In genomic region chr19:42722500-42722899, GRCm38 (mm10) we compare ENCODE assay signal across 11 mouse cellular contexts. TPM values are rescaled to one million over a fixed set of nuclear protein-coding genes. Genes with fewer than 3 reads are reported as not detected.
DNase-seq lines count a peak whose midpoint lies in the region; ATAC-seq lines count a peak whose summit lies in the region.
"Had no signal": no experiment of that assay in that cellular context is flagged by ENCODE, and none has a peak within 500 bp of the region (broad histone marks: within the 10 kb centered on the region; RNA-seq: fewer than 3 reads in every experiment).

No protein-coding gene starts in this region.

- WGBS in forebrain, embryonic 14.5 days = 24% methylated on average over 2 of the region's 2 CpGs
- WGBS in forebrain, embryonic 13.5 days = 41% methylated on average over 1 of the region's 2 CpGs
- WGBS in limb, embryonic 11.5 days = 2% methylated on average over 2 of the region's 2 CpGs

- no peak overlapping the region for H3K4me2 ChIP-seq in forebrain, embryonic 14.5 days (ENCODE audit: low read length)
- H3K4me2 ChIP-seq in forebrain, embryonic 13.5 days = no peak overlapping the region
- H3K4me2 ChIP-seq in limb, embryonic 11.5 days (ENCODE audit: low read depth, severe bottlenecking) = no peak overlapping the region

- ATAC-seq in forebrain, embryonic 14.5 days = no peak
- no peak for ATAC-seq in forebrain, embryonic 13.5 days
- peak; percentile 81 for ATAC-seq in limb, embryonic 11.5 days (ENCODE audit: insufficient number of reproducible peaks, low FRiP score, low TSS enrichment, low read depth)

- DNase-seq in forebrain, embryonic 14.5 days (ENCODE audit: low spot score) = peak; percentile 16
- peak; percentile 38 for DNase-seq in urinary bladder, postnatal 14 days (ENCODE audit: low spot score)
- DNase-seq in urinary bladder, postnatal 10 days (ENCODE audit: low spot score) = no peak
- peak; percentile 63 for DNase-seq in limb, embryonic 11.5 days (ENCODE audit: low spot score)
- DNase-seq in layer of hippocampus, adult 11-12 months (ENCODE audit: low spot score) = no peak
- no peak for DNase-seq in gastrocnemius, postnatal 10 days
- no peak for DNase-seq in heart, postnatal 10 days
- DNase-seq: cerebellum, adult 9-10 months; thymus, adult 18-20 months had no signal

- H3K4me1 ChIP-seq in forebrain, embryonic 14.5 days (ENCODE audit: control insufficient read depth, insufficient read depth, low read length) = no peaks in the 10 kb centered on the region; the same call in none of the 2 replicates
- peaks cover 7% of the 10 kb centered on the region for H3K4me1 ChIP-seq in forebrain, embryonic 13.5 days
- H3K4me1 ChIP-seq in limb, embryonic 11.5 days (ENCODE audit: control insufficient read depth, insufficient read depth, low read length) = peaks cover 48% of the 10 kb centered on the region

- H3K9me3 ChIP-seq in forebrain, embryonic 14.5 days (replicated peaks; ENCODE audit: control insufficient read depth, low read length) = no peaks in the 10 kb centered on the region
- no peaks in the 10 kb centered on the region for H3K9me3 ChIP-seq in forebrain, embryonic 13.5 days (replicated peaks)
- H3K9me3 ChIP-seq in limb, embryonic 11.5 days (ENCODE audit: control insufficient read depth, low read length) = no peaks in the 10 kb centered on the region

- no peak overlapping the region for H3K27ac ChIP-seq in forebrain, embryonic 14.5 days (ENCODE audit: low read depth, low read length)
- H3K27ac ChIP-seq in forebrain, embryonic 13.5 days = no peak overlapping the region
- H3K27ac ChIP-seq in limb, embryonic 11.5 days (replicated peaks; ENCODE audit: low read depth, low read length) = no peak overlapping the region
- H3K27ac ChIP-seq: macrophage had no signal

- H3K4me3 ChIP-seq in forebrain, embryonic 14.5 days (ENCODE audit: low read depth, low read length) = no peak overlapping the region
- H3K4me3 ChIP-seq in forebrain, embryonic 13.5 days = no peak overlapping the region
- no peak overlapping the region for H3K4me3 ChIP-seq in limb, embryonic 11.5 days (ENCODE audit: low read depth, low read length)

- H3K27me3 ChIP-seq in forebrain, embryonic 14.5 days (replicated peaks; ENCODE audit: control insufficient read depth, insufficient read depth, low read length) = no peaks in the 10 kb centered on the region
- H3K27me3 ChIP-seq in forebrain, embryonic 13.5 days = no peaks in the 10 kb centered on the region
- no peaks in the 10 kb centered on the region for H3K27me3 ChIP-seq in limb, embryonic 11.5 days (ENCODE audit: control insufficient read depth, insufficient read depth, low read length)

- intact Hi-C loops in heart, postnatal 10 days (cut with DNase I) = no loop called here

- H3K36me3 ChIP-seq in forebrain, embryonic 14.5 days (ENCODE audit: control insufficient read depth, insufficient read depth, low read length) = no peaks in the 10 kb centered on the region
- H3K36me3 ChIP-seq in forebrain, embryonic 13.5 days (ENCODE audit: poor library complexity, severe bottlenecking) = no peaks in the 10 kb centered on the region
- no peaks in the 10 kb centered on the region for H3K36me3 ChIP-seq in limb, embryonic 11.5 days (ENCODE audit: control insufficient read depth, insufficient read depth, low read length)

- no peak overlapping the region for H3K9ac ChIP-seq in forebrain, embryonic 14.5 days (ENCODE audit: low read length)
- H3K9ac ChIP-seq in forebrain, embryonic 13.5 days = no peak overlapping the region
- no peak overlapping the region for H3K9ac ChIP-seq in limb, embryonic 11.5 days (ENCODE audit: low read length)

RNA-seq across cellular contexts. Expression of gene Pyroxd2, which starts 30.1 kb away (rescaled TPM):
- polyA plus RNA-seq in forebrain, embryonic 14.5 days (2014; fragmentation: Nextera tagmentation; extraction: Ambion mirVana) = 1.3 and 1.7 TPM in 2 replicates
- 1.1 TPM in 2 replicates for polyA plus RNA-seq in forebrain, embryonic 13.5 days (2015; fragmentation: Nextera tagmentation; extraction: Ambion mirVana)
- 0.71 and 0.88 TPM in 2 replicates for polyA plus RNA-seq in limb, embryonic 11.5 days (2014; fragmentation: Nextera tagmentation; extraction: Ambion mirVana)
- total RNA-seq in gastrocnemius, postnatal 10 days (2021) = 1 to 10 TPM; 3.1 to 5.0 TPM
- total RNA-seq in heart, postnatal 10 days (2021) = 1 to 10 TPM; 7.3 to 7.5 TPM

RNA-seq across cellular contexts. Expression of gene Hps1, which starts 57.3 kb away (rescaled TPM):
- 8.1 and 11.0 TPM in 2 replicates for polyA plus RNA-seq in forebrain, embryonic 14.5 days (2014; fragmentation: Nextera tagmentation; extraction: Ambion mirVana)
- 14.7 and 14.8 TPM in 2 replicates for polyA plus RNA-seq in forebrain, embryonic 13.5 days (2015; fragmentation: Nextera tagmentation; extraction: Ambion mirVana)
- polyA plus RNA-seq in limb, embryonic 11.5 days (2014; fragmentation: Nextera tagmentation; extraction: Ambion mirVana) = 10.0 and 10.5 TPM in 2 replicates
- 1 to 10 TPM; 2.8 to 4.4 TPM for total RNA-seq in gastrocnemius, postnatal 10 days (2021)
- 1 to 10 TPM; 2.8 to 3.6 TPM for total RNA-seq in heart, postnatal 10 days (2021)

Comparison
In these comparisons a context has a peak if more than half of its experiments do, and no peak if none do; other contexts are left out.
1. DNase-seq: peak in forebrain, embryonic 14.5 days (single experiment), urinary bladder, postnatal 14 days (single experiment) and limb, embryonic 11.5 days (single experiment); none in urinary bladder, postnatal 10 days (single experiment), layer of hippocampus, adult 11-12 months (single experiment), gastrocnemius, postnatal 10 days (single experiment) and heart, postnatal 10 days (0 of 2).